ENCODE assay signal across 17 mouse cellular contexts in genomic region chr8:48531795-48532194, GRCm38 (mm10).
"Had no signal": no experiment of that assay in that cellular context is flagged by ENCODE, and none has a peak within 500 bp of the region (broad histone marks: within the 10 kb centered on the region; RNA-seq: fewer than 3 reads in every experiment).

No protein-coding gene starts in this region.

- DNase-seq: retina, postnatal 1 day; right cerebral cortex, adult 18-20 months; right cerebral cortex, postnatal 14 days; right cerebral cortex, postnatal 25 days; right cerebral cortex, postnatal 4 days; spleen, adult 18-20 months; thymus, adult 18-20 months; thymus, adult 2 months; thymus, postnatal 14 days; thymus, postnatal 25 days; thymus, postnatal 36 days; thymus, postnatal 4 days had no signal

- H3K36me3 ChIP-seq: neural tube, embryonic 12.5 days; neural tube, embryonic 15.5 days; stomach, embryonic 15.5 days had no signal

- H3K27me3 ChIP-seq: neural tube, embryonic 12.5 days; neural tube, embryonic 13.5 days; neural tube, embryonic 15.5 days; stomach, embryonic 15.5 days had no signal

- H3K27ac ChIP-seq: neural tube, embryonic 12.5 days; neural tube, embryonic 13.5 days; neural tube, embryonic 15.5 days; stomach, embryonic 15.5 days; stomach, postnatal 0 days had no signal

- H3K4me1 ChIP-seq: neural tube, embryonic 12.5 days; neural tube, embryonic 13.5 days; neural tube, embryonic 15.5 days; stomach, embryonic 15.5 days had no signal

- H3K4me2 ChIP-seq: neural tube, embryonic 12.5 days; neural tube, embryonic 13.5 days; neural tube, embryonic 15.5 days; stomach, embryonic 15.5 days had no signal

- H3K9me3 ChIP-seq: neural tube, embryonic 12.5 days; neural tube, embryonic 13.5 days; neural tube, embryonic 15.5 days; stomach, embryonic 15.5 days had no signal

- H3K9ac ChIP-seq: neural tube, embryonic 12.5 days; neural tube, embryonic 13.5 days; neural tube, embryonic 15.5 days; stomach, embryonic 15.5 days had no signal

- H3K4me3 ChIP-seq: neural tube, embryonic 12.5 days; neural tube, embryonic 13.5 days; neural tube, embryonic 15.5 days; stomach, embryonic 15.5 days had no signal
